Mouse (Mus musculus) olfactory bulb, adult 2 months (tissue): ENCODE data around the gene Inha.

Source experiments
- CTCF ChIP-seq: fragments of 200-500 bp; IDR thresholded peaks from 2 replicates; pipeline ENCODE4 v1.5.1; 2012; ENCODE audit warnings: low read depth, mild to moderate bottlenecking, low read length, moderate library complexity; ENCODE audit not compliant: insufficient read depth
- POLR2A ChIP-seq: fragments of 200-500 bp; IDR thresholded peaks from 2 replicates; pipeline ENCODE4 v1.6.1; 2012; ENCODE audit warnings: mild to moderate bottlenecking, low read depth, low read length, moderate library complexity; ENCODE audit not compliant: insufficient read depth

DNA sequence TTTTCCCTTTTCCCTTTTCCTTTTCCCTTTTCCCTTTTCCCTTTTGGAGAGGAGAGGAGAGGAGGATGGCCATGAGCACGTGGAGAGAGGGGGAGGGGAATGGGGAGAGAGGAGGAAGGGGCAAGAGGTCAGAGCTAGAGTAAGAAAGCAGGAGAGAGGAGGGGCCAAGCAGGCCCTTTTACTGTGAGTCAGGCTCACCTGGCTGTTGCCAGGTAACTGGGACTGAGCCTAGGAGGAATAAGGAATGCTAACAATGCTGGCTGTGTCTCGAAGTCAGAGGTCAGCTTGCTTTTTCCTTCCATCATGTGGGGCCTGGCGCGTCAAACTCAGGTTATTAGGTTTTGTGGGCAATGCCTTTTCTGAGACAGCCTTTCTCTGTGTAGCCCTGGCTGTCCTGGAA lies 11.1 kb downstream of the Inha start:
- no peak for TF ChIP-seq CTCF
- no peak for TF ChIP-seq POLR2A
